Mouse (Mus musculus) midbrain, embryonic 16.5 days (tissue): ENCODE data around the gene Gm13285. TPM values are rescaled to one million over a fixed set of nuclear protein-coding genes. Genes with fewer than 3 reads are reported as not detected.
"Not testable (repeated sequence)": the region's sequence is repeated elsewhere in the genome, so short reads cannot be mapped to it uniquely, and the experiment has no call there.

Experiments
- ATAC-seq: fragments of 200-750 bp; cut with Nextera tagmentation; 2 replicates; pipeline ENCODE4 v1.8.0; 2017; ENCODE audit warnings: moderate TSS enrichment
- H3K27ac ChIP-seq: fragments of 300-500 bp; sonication (generic); 2 replicates; pipeline ENCODE4 v1.5.1; 2014; ENCODE audit warnings: mild to moderate bottlenecking, low read length, mixed read lengths
- H3K27me3 ChIP-seq: fragments of 300-500 bp; sonication (generic); 2 replicates; pipeline ENCODE4 v1.6.1; 2014; ENCODE audit warnings: low read depth, low read length, mixed read lengths; ENCODE audit not compliant: control insufficient read depth, insufficient read depth
- H3K36me3 ChIP-seq: fragments of 300-500 bp; sonication (generic); 2 replicates; pipeline ENCODE4 v1.6.1; 2014; ENCODE audit warnings: mild to moderate bottlenecking, low read length, moderate library complexity, mixed read lengths; ENCODE audit not compliant: control insufficient read depth, insufficient read depth
- H3K4me1 ChIP-seq: fragments of 300-500 bp; sonication (generic); 2 replicates; pipeline ENCODE4 v1.6.1; 2014; ENCODE audit warnings: mild to moderate bottlenecking, low read length, mixed read lengths; ENCODE audit not compliant: control insufficient read depth, insufficient read depth
- H3K4me2 ChIP-seq: fragments of 300-500 bp; sonication (generic); 2 replicates; pipeline ENCODE4 v1.6.1; 2014; ENCODE audit warnings: mild to moderate bottlenecking, low read length, mixed read lengths
- H3K4me3 ChIP-seq: fragments of 300-500 bp; sonication (generic); 2 replicates; pipeline ENCODE4 v1.5.1; 2014; ENCODE audit warnings: low read depth, mild to moderate bottlenecking, low read length, moderate library complexity, mixed read lengths
- H3K9ac ChIP-seq: fragments of 300-500 bp; sonication (generic); 2 replicates; pipeline ENCODE4 v1.6.1; 2014; ENCODE audit warnings: low read depth, low read length, mixed read lengths
- H3K9me3 ChIP-seq: fragments of 300-500 bp; sonication (generic); replicated peaks from 2 replicates; pipeline ENCODE4 v1.6.1; 2014; ENCODE audit warnings: mild to moderate bottlenecking, low read length, mixed read lengths; ENCODE audit not compliant: control insufficient read depth, poor library complexity, severe bottlenecking
- WGBS: fragments of 180-500 bp; shearing (Covaris S2); extraction: QIAGEN DNeasy Blood & Tissue Kit; methylation state at CpG from one replicate; pipeline ENCODE4 v1.1.7; 2014; 5-methylcytosine and 5-hydroxymethylcytosine counted together
- polyA plus RNA-seq: library from polyadenylated mRNA; unstranded; fragments of >200 nt; fragmentation: Nextera tagmentation; extraction: Ambion mirVana; gene quantifications from 2 replicates; pipeline ENCODE4 v1.2.1, GENCODE M21; 2015

Gm13285 gene
- polyA plus RNA-seq, 1 experiment from 2014 or later, result not detected

GRCm38 (mm10) chr4:88819659-88820058 is 20.2 kb downstream of the Gm13285 start, which contains the start of gene Ifna11:
Ifna11 (plus strand) TSS chr4:88819959.
- no peak for ATAC-seq
- WGBS, result 100% methylated on average over 1 of the region's 1 CpGs
- Histone ChIP-seq H3K4me1 (no peaks in the 10 kb centered on the region), H3K27me3 (no peaks in the 10 kb centered on the region), H3K36me3 (no peaks in the 10 kb centered on the region), H3K27ac (no peak within 1 kb of the TSS), H3K9ac (no peak within 1 kb of the TSS), H3K4me2 (no peak within 1 kb of the TSS), H3K9me3 (no peaks in the 10 kb centered on the region), H3K4me3 (no peak within 1 kb of the TSS)

GRCm38 (mm10) chr4:88822995-88823394 is 23.5 kb downstream of the Gm13285 start:
- 25% methylated on average over 4 of the region's 4 CpGs for WGBS
- Histone ChIP-seq H3K4me3 (no peak overlapping the region), H3K4me2 (no peak overlapping the region), H3K27ac (no peak overlapping the region), H3K9ac (no peak overlapping the region), H3K9me3 (no peaks in the 10 kb centered on the region), H3K36me3 (no peaks in the 10 kb centered on the region), H3K4me1 (no peaks in the 10 kb centered on the region), H3K27me3 (no peaks in the 10 kb centered on the region)
- ATAC-seq, result no peak

GRCm38 (mm10) chr4:88827116-88827515 is 27.7 kb downstream of the Gm13285 start, which contains the start of gene Ifna6:
Ifna6 (plus strand) TSS chr4:88827416.
- H3K27ac ChIP-seq, H3K9ac ChIP-seq, ATAC-seq, H3K4me1 ChIP-seq, H3K9me3 ChIP-seq, H3K36me3 ChIP-seq, H3K4me3 ChIP-seq, H3K4me2 ChIP-seq, H3K27me3 ChIP-seq: not testable (repeated sequence)

- H3K36me3 ChIP-seq, result no peaks in the 10 kb centered on the region
- 24% methylated on average over 4 of the region's 4 CpGs for WGBS
- ATAC-seq, result no peak
Measured at GRCm38 (mm10) chr4:88830523-88830922, 31.1 kb downstream of the Gm13285 start.

GRCm38 (mm10) chr4:88835225-88835624 is 35.8 kb downstream of the Gm13285 start, which contains the start of gene Ifna5:
Ifna5 (plus strand) TSS chr4:88835525.
- H3K9ac ChIP-seq, H3K4me3 ChIP-seq, ATAC-seq, H3K9me3 ChIP-seq, H3K36me3 ChIP-seq, H3K4me2 ChIP-seq, H3K27ac ChIP-seq, H3K4me1 ChIP-seq, H3K27me3 ChIP-seq: not testable (repeated sequence)
- WGBS, result 94% methylated on average over 1 of the region's 1 CpGs

More at GRCm38 (mm10) chr4:88830523-88830922, 31.1 kb downstream of the Gm13285 start:
- Histone ChIP-seq H3K9me3 (no peaks in the 10 kb centered on the region), H3K27ac (no peak overlapping the region), H3K4me3 (no peak overlapping the region), H3K9ac (no peak overlapping the region), H3K4me2 (no peak overlapping the region), H3K4me1 (no peaks in the 10 kb centered on the region), H3K27me3 (no peaks in the 10 kb centered on the region)

GRCm38 (mm10) chr4:88838828-88839227 is 39.4 kb downstream of the Gm13285 start:
- no peaks in the 10 kb centered on the region for H3K4me1 ChIP-seq
- ATAC-seq, result no peak
- 43% methylated on average over 3 of the region's 3 CpGs for WGBS

GRCm38 (mm10) chr4:88840058-88840457 is 40.6 kb downstream of the Gm13285 start:
- Histone ChIP-seq H3K4me2 (no peak overlapping the region), H3K9me3 (no peaks in the 10 kb centered on the region), H3K9ac (no peak overlapping the region), H3K27ac (no peak overlapping the region), H3K36me3 (no peaks in the 10 kb centered on the region), H3K27me3 (no peaks in the 10 kb centered on the region), H3K4me1 (no peaks in the 10 kb centered on the region), H3K4me3 (no peak overlapping the region)
- WGBS, result 84% methylated on average over 3 of the region's 3 CpGs
- ATAC-seq, result no peak

More at GRCm38 (mm10) chr4:88838828-88839227, 39.4 kb downstream of the Gm13285 start:
- no peak overlapping the region for H3K4me2 ChIP-seq
- no peak overlapping the region for H3K9ac ChIP-seq
- no peaks in the 10 kb centered on the region for H3K9me3 ChIP-seq
- H3K4me3 ChIP-seq, result no peak overlapping the region
- no peaks in the 10 kb centered on the region for H3K27me3 ChIP-seq
- H3K36me3 ChIP-seq, result no peaks in the 10 kb centered on the region
- no peak overlapping the region for H3K27ac ChIP-seq

GRCm38 (mm10) chr4:88841438-88841911 is 42.0 kb downstream of the Gm13285 start, which contains the start of gene Ifna4:
Ifna4 (plus strand) TSS chr4:88841861.
- no peaks in the 10 kb centered on the region for H3K9me3 ChIP-seq
- no peak within 1 kb of the TSS for H3K4me3 ChIP-seq
- H3K36me3 ChIP-seq, result no peaks in the 10 kb centered on the region
- H3K27ac ChIP-seq, result no peak within 1 kb of the TSS
- WGBS, result 50% methylated on average over 2 of the region's 2 CpGs
- no peak within 1 kb of the TSS for H3K4me2 ChIP-seq
- H3K4me1 ChIP-seq, result no peaks in the 10 kb centered on the region
- ATAC-seq, result no peak
- H3K9ac ChIP-seq, result no peak within 1 kb of the TSS
- no peaks in the 10 kb centered on the region for H3K27me3 ChIP-seq

GRCm38 (mm10) chr4:88845334-88845733 is 45.9 kb downstream of the Gm13285 start:
- Histone ChIP-seq H3K27me3 (no peaks in the 10 kb centered on the region), H3K9me3 (no peaks in the 10 kb centered on the region), H3K4me2 (no peak overlapping the region), H3K27ac (no peak overlapping the region), H3K4me3 (no peak overlapping the region), H3K36me3 (no peaks in the 10 kb centered on the region), H3K9ac (no peak overlapping the region), H3K4me1 (no peaks in the 10 kb centered on the region)
- no peak for ATAC-seq
- WGBS, result 50% methylated on average over 2 of the region's 2 CpGs
